Mouse (Mus musculus) testis, adult 10 weeks (tissue): ENCODE results near the gene Tmem121. TPM values are rescaled to one million over a fixed set of nuclear protein-coding genes. Genes with fewer than 3 reads are reported as not detected.

Experiments used
- polyA plus RNA-seq: library from polyadenylated mRNA; stranded (reverse); fragments of 350-450 nt; fragmentation: Illumina TruSeq; extraction: RNeasy Lipid Tissue Mini Kit (QIAGEN cat#74804); gene quantifications from one replicate; pipeline ENCODE4 v1.2.3, GENCODE M21; 2014; ENCODE audit warnings: low read depth, low replicate concordance

The Tmem121 gene
- polyA plus RNA-seq, result not detected

DNA sequence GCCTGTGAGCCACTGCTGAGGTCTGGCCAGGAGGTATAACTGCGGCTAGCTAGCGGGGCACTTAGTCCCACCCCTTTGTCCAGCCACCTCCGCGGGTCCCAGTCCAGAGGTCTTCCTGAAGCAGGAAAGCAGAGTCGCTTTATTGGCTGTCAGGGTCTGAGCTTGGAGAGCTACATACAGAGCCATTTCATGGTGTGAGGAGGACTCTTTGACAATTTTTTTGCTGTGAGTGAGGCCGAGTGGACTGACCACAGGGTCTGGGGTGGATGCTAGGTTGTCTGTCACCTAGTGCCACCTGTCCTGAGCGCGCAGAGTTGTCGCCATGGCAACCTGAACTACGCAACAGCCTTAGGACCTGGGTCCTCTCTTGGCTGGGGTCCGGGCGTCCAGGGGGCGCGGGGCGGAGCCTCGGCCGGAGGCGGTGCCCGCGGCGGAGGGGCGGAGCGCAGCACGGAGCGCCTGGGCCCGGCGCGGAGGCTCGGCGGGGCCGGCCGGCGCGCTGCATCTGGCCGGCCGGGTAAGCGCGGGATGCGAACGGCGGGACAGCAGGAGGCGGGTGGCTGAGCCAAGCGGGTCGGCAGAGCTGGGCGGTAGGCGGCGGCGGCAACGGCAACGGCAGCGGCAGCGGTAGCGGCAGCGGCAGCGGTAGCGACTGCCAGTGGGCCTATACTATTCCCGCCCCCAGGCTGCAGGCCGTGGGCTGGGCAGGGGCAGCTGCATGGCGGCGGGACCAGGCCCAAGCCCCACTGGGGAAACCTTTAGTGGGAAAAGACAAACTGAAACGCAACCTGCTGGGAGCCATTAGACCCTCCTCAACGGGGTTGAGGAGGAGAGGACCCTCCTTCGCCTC, at the start of gene Tmem121:
Gene Tmem121 (plus strand): TSS at position 489 of the 850 bp plus-strand sequence.

GRCm38 (mm10) chr12:113139908-113140615, 45.7 kb upstream of the Tmem121 start, which contains the start of gene Crip2:
Gene Crip2 (plus strand): TSS chr12:113140236.

DNA sequence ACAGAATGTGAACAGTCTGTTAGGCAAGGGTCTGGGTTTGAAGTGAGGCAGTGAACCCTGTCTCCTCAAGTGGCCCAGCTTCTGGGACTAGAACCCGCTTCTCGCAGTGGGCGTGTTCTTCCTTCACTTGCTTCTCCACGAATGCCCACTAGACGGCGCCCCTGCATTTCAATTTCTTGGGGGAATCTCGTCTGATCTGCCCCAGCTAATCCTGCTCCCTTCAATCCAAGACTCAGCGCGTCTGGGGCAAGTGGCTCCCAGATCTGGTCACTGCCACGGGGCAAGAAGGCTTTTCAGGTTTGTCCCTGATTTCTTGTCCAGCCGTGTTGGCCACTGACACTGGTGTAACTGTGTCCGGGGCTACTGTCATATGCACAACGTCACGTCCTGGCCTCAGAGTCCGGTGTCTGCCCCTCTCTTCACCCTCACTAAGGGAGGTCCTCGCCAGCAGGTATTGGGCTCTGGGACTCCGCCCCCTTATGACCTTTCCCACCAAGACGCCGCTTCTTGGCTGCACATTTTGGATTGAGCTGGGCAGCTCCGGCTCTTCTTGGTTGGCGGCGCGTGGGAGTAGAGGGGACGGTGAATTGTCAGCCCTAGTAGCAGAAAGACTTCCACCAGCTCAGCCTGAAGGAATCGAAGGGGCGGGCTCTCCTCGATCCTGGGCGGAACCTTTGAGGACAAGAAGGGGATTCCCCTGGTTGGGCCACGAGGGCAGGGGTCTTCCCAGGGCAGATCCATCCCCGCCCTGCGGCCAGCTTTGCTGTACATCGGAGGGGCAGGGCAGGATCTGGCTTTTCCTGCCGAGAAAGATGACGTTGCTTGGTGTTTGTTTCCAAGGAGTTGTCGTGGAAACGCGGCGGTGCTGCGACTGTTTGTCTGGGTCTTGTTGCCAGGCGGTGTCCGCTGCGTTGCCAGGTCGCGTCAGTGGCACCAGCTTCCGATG, 39.3 kb upstream of the Tmem121 start, which contains the start of gene Crip1:
Gene Crip1 (plus strand): TSS at position 205 of the 946 bp plus-strand sequence.

DNA sequence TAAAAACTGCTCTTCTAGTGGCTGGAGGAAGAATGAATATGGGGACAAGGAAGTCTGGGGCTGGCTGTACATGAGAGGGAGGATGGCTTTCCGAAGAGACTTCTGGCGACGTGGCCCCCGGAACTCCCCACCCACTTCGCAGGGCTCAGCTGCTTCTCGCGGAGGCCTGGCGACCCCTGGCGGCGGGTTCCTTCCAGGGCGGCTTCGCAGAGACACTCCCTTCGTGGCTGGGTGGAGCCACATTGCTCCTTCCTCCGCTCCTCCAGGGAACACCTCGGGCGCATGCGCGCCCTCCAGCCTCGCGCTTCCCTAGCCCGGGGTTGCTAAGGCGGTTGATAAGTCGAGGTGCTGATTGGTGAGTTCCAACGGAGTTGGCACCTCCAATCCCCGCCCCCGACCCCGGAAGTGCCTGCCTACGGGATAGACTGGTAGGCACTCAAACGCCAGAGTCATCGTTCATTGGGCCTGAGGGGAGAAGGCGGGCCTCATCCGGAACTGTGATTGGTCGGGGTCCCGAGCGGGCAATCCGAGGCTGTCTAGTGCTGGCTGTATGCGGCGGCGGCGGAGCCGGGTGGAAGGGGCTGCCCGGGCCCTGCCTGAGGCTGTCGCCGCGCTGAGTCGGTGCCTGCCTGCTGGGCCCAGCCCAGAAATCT, 29.7 kb upstream of the Tmem121 start, which contains the start of gene Tedc1:
Gene Tedc1 (plus strand): TSS at position 535 of the 653 bp plus-strand sequence.

Other genes with a start within 250 kb of the Tmem121 start
- not detected for gene Nudt14, start 243.8 kb upstream of the Tmem121 start, polyA plus RNA-seq
- 0.48 TPM for gene Btbd6, start 209.4 kb upstream of the Tmem121 start, polyA plus RNA-seq
- 31.4 TPM for gene Brf1, start 185.2 kb upstream of the Tmem121 start, polyA plus RNA-seq
- gene Pacs2, start 171.4 kb upstream of the Tmem121 start, polyA plus RNA-seq, result 12.8 TPM
- gene Tex22, start 111.4 kb upstream of the Tmem121 start, polyA plus RNA-seq, result 8.6 TPM
- 17.4 TPM for gene Mta1, start 87.7 kb upstream of the Tmem121 start, polyA plus RNA-seq
- 0.57 TPM for gene Crip2, start 45.7 kb upstream of the Tmem121 start, polyA plus RNA-seq
- gene Crip1, start 39.6 kb upstream of the Tmem121 start, polyA plus RNA-seq, result not detected
- 1.5 TPM for gene Tedc1, start 29.5 kb upstream of the Tmem121 start, polyA plus RNA-seq